In genomic region chr1:132387943-132388342, GRCm38 (mm10) we compare ENCODE assay signal across 8 mouse cellular contexts. TPM values are rescaled to one million over a fixed set of nuclear protein-coding genes. Genes with fewer than 3 reads are reported as not detected.
A peak's percentile ranks its signal among the peaks of the same experiment; 100 is the strongest.
DNase-seq lines count a peak whose midpoint lies in the region; ATAC-seq and TF ChIP-seq lines count a peak whose summit lies in the region.

No protein-coding gene starts in this region.

- no peak overlapping the region for H3K9ac ChIP-seq in embryonic facial prominence, embryonic 11.5 days (replicated peaks; ENCODE audit: low read length)
- H3K9ac ChIP-seq in hindbrain, embryonic 14.5 days: 0 out of 2 replicates have a peak overlapping the region, but pooled peaks have one; percentile 24
- H3K9ac ChIP-seq in midbrain, embryonic 11.5 days (ENCODE audit: low read length): no peak overlapping the region; the same call in 1 of the 2 replicates

- ATAC-seq in embryonic facial prominence, embryonic 11.5 days (replicated peaks; ENCODE audit: insufficient number of reproducible peaks, low FRiP score, low TSS enrichment, low read depth): no peak
- ATAC-seq in hindbrain, embryonic 14.5 days (ENCODE audit: low FRiP score): no peak
- no peak for ATAC-seq in midbrain, embryonic 11.5 days (ENCODE audit: low FRiP score)
- no peak for ATAC-seq in CD4-positive, CD25-positive, alpha-beta regulatory T cell, adult 4 months

- no peaks in the 10 kb centered on the region for H3K9me3 ChIP-seq in embryonic facial prominence, embryonic 11.5 days (replicated peaks; ENCODE audit: control insufficient read depth, low read length)
- H3K9me3 ChIP-seq in hindbrain, embryonic 14.5 days (ENCODE audit: control insufficient read depth, low read length): no peaks in the 10 kb centered on the region
- H3K9me3 ChIP-seq in midbrain, embryonic 11.5 days (ENCODE audit: control insufficient read depth, low read length): no peaks in the 10 kb centered on the region

- no peaks in the 10 kb centered on the region for H3K4me1 ChIP-seq in embryonic facial prominence, embryonic 11.5 days (ENCODE audit: control insufficient read depth, insufficient read depth, low read length)
- H3K4me1 ChIP-seq in hindbrain, embryonic 14.5 days (replicated peaks; ENCODE audit: control insufficient read depth, insufficient read depth, low read length): peaks cover 54% of the 10 kb centered on the region
- H3K4me1 ChIP-seq in midbrain, embryonic 11.5 days (ENCODE audit: control insufficient read depth, insufficient read depth, low read length): peaks cover 54% of the 10 kb centered on the region

- peak in 1 of 2 experiments; percentile 60 for DNase-seq in layer of hippocampus, adult 2 months (ENCODE audit: low spot score in 2 of 2)
- no peak for DNase-seq in layer of hippocampus, postnatal 25 days (ENCODE audit: extremely low spot score in 1 of 2, low spot score in 1 of 2)
- peak; percentile 35 for DNase-seq in embryonic facial prominence, embryonic 11.5 days (ENCODE audit: low spot score)
- no peak for DNase-seq in hindbrain, embryonic 14.5 days (ENCODE audit: low spot score)
- DNase-seq in midbrain, embryonic 11.5 days (ENCODE audit: low spot score, missing footprints): no peak
- DNase-seq in retina, embryonic 14.5 days (ENCODE audit: low spot score): no peak
- DNase-seq in adrenal gland, postnatal 25 days: no peak

- whole genome bisulfite sequencing in embryonic facial prominence, embryonic 11.5 days: 18% methylated on average over 4 of the region's 4 CpGs
- WGBS in hindbrain, embryonic 14.5 days: 30% methylated on average over 4 of the region's 4 CpGs
- WGBS in midbrain, embryonic 11.5 days: 40% methylated on average over 4 of the region's 4 CpGs

- peak overlapping the region; percentile 19; the same call in 1 of the 2 replicates for H3K4me2 ChIP-seq in embryonic facial prominence, embryonic 11.5 days (ENCODE audit: low read depth, low read length)
- H3K4me2 ChIP-seq in hindbrain, embryonic 14.5 days (replicated peaks): peak overlapping the region; percentile 93
- peak overlapping the region; percentile 16 for H3K4me2 ChIP-seq in midbrain, embryonic 11.5 days

- H3K36me3 ChIP-seq in embryonic facial prominence, embryonic 11.5 days (replicated peaks; ENCODE audit: control insufficient read depth, insufficient read depth, low read depth, low read length): no peaks in the 10 kb centered on the region
- H3K36me3 ChIP-seq in hindbrain, embryonic 14.5 days (replicated peaks; ENCODE audit: control insufficient read depth, insufficient read depth): no peaks in the 10 kb centered on the region
- H3K36me3 ChIP-seq in midbrain, embryonic 11.5 days (ENCODE audit: control insufficient read depth, insufficient read depth, low read length): no peaks in the 10 kb centered on the region

- no peaks in the 10 kb centered on the region for H3K27me3 ChIP-seq in embryonic facial prominence, embryonic 11.5 days (ENCODE audit: control insufficient read depth, insufficient read depth, low read length)
- H3K27me3 ChIP-seq in hindbrain, embryonic 14.5 days (ENCODE audit: control insufficient read depth, insufficient read depth, low read length): no peaks in the 10 kb centered on the region
- H3K27me3 ChIP-seq in midbrain, embryonic 11.5 days (ENCODE audit: control insufficient read depth, insufficient read depth, low read length): no peaks in the 10 kb centered on the region

- H3K27ac ChIP-seq in layer of hippocampus, adult 2 months: peak overlapping the region; percentile 97
- H3K27ac ChIP-seq in embryonic facial prominence, embryonic 11.5 days (replicated peaks; ENCODE audit: low read depth, low read length): no peak overlapping the region
- H3K27ac ChIP-seq in hindbrain, embryonic 14.5 days: no peak overlapping the region
- 0 out of 2 replicates have a peak overlapping the region, but pooled peaks have one; percentile 7 for H3K27ac ChIP-seq in midbrain, embryonic 11.5 days (ENCODE audit: low read depth, low read length)

- TF ChIP-seq CTCF in layer of hippocampus, adult 2 months (conservative IDR thresholded peaks at IDR 0.05): no peak

- peak overlapping the region; percentile 83 for H3K4me3 ChIP-seq in layer of hippocampus, adult 2 months
- no peak overlapping the region for H3K4me3 ChIP-seq in embryonic facial prominence, embryonic 11.5 days (ENCODE audit: low read depth, low read length)
- no peak overlapping the region for H3K4me3 ChIP-seq in hindbrain, embryonic 14.5 days (replicated peaks; ENCODE audit: low read length)
- peak overlapping the region; percentile 7; the same call in 1 of the 2 replicates for H3K4me3 ChIP-seq in midbrain, embryonic 11.5 days (ENCODE audit: low read depth, low read length)

RNA-seq across cellular contexts. Expression of gene Tmcc2, which starts 3.1 kb away (rescaled TPM):
- 100 to 1,000 TPM; 242 to 256 TPM for total RNA-seq in layer of hippocampus, adult 2 months (2021)
- total RNA-seq in layer of hippocampus, postnatal 25 days (2021): 100 to 1,000 TPM; 232 to 246 TPM
- 6.8 and 8.0 TPM in 2 replicates for polyA plus RNA-seq in embryonic facial prominence, embryonic 11.5 days (2014; fragmentation: Nextera tagmentation; extraction: Ambion mirVana)
- polyA plus RNA-seq in hindbrain, embryonic 14.5 days (2014; fragmentation: Nextera tagmentation; extraction: Ambion mirVana): 31.0 and 33.9 TPM in 2 replicates
- 8.9 and 11.1 TPM in 2 replicates for polyA plus RNA-seq in midbrain, embryonic 11.5 days (2014; fragmentation: Nextera tagmentation; extraction: Ambion mirVana)
- polyA plus RNA-seq in CD4-positive, CD25-positive, alpha-beta regulatory T cell, adult 4 months (2017; shearing (Covaris generic)): 1 to 10 TPM; 1.0 to 1.2 TPM
- 8.4 and 8.6 TPM in 2 replicates for total RNA-seq in adrenal gland, postnatal 25 days (2021)

RNA-seq across cellular contexts. Expression of gene Dstyk, which starts 29.4 kb away (rescaled TPM):
- 10 to 100 TPM; 49.0 to 50.2 TPM for total RNA-seq in layer of hippocampus, adult 2 months (2021)
- 10 to 100 TPM; 47.4 to 49.5 TPM for total RNA-seq in layer of hippocampus, postnatal 25 days (2021)
- polyA plus RNA-seq in embryonic facial prominence, embryonic 11.5 days (2014; fragmentation: Nextera tagmentation; extraction: Ambion mirVana): 11.9 and 13.7 TPM in 2 replicates
- 10.0 and 10.4 TPM in 2 replicates for polyA plus RNA-seq in hindbrain, embryonic 14.5 days (2014; fragmentation: Nextera tagmentation; extraction: Ambion mirVana)
- 11.6 and 13.0 TPM in 2 replicates for polyA plus RNA-seq in midbrain, embryonic 11.5 days (2014; fragmentation: Nextera tagmentation; extraction: Ambion mirVana)
- 1 to 10 TPM; 4.9 to 7.1 TPM for polyA plus RNA-seq in CD4-positive, CD25-positive, alpha-beta regulatory T cell, adult 4 months (2017; shearing (Covaris generic))
- 20.7 and 26.8 TPM in 2 replicates for total RNA-seq in adrenal gland, postnatal 25 days (2021)

Comparison
In these comparisons a context has a peak if more than half of its experiments do, and no peak if none do; other contexts are left out.
1. H3K27ac ChIP-seq: peak in layer of hippocampus, adult 2 months (single experiment) and midbrain, embryonic 11.5 days (single experiment); none in embryonic facial prominence, embryonic 11.5 days (single experiment) and hindbrain, embryonic 14.5 days (single experiment).
2. H3K4me3 ChIP-seq: peak in layer of hippocampus, adult 2 months (single experiment) and midbrain, embryonic 11.5 days (single experiment); none in embryonic facial prominence, embryonic 11.5 days (single experiment) and hindbrain, embryonic 14.5 days (single experiment).
3. H3K4me2 ChIP-seq: peak in every context shown above with its lines; median percentile 93 in hindbrain, embryonic 14.5 days; 19 in embryonic facial prominence, embryonic 11.5 days; 16 in midbrain, embryonic 11.5 days.